Mouse (Mus musculus) limb, embryonic 11.5 days (tissue): ENCODE data around the gene Hist1h4c. TPM values are rescaled to one million over a fixed set of nuclear protein-coding genes. Genes with fewer than 3 reads are reported as not detected.
A peak's percentile ranks its signal among the peaks of the same experiment; 100 is the strongest.

Experiments used
- ATAC-seq: fragments of 200-750 bp; cut with Nextera tagmentation; 2 replicates; pipeline ENCODE4 v1.8.0; 2017; ENCODE audit warnings: low read depth; ENCODE audit not compliant: insufficient number of reproducible peaks, low FRiP score, low TSS enrichment
- DNase-seq: peaks from one replicate; pipeline ENCODE4 v3.0.0-alpha.2; 2015; ENCODE audit warnings: low spot score
- H3K27ac ChIP-seq: fragments of 300-500 bp; sonication (generic); replicated peaks from 2 replicates; pipeline ENCODE4 v1.5.1; 2014; ENCODE audit warnings: low read depth, mild to moderate bottlenecking, low read length
- H3K27me3 ChIP-seq: fragments of 300-500 bp; sonication (generic); 2 replicates; pipeline ENCODE4 v1.6.1; 2014; ENCODE audit warnings: mild to moderate bottlenecking, low read length, mixed read lengths; ENCODE audit not compliant: control insufficient read depth, insufficient read depth
- H3K36me3 ChIP-seq: fragments of 300-500 bp; sonication (generic); 2 replicates; pipeline ENCODE4 v1.6.1; 2014; ENCODE audit warnings: mild to moderate bottlenecking, low read length, moderate library complexity, mixed read lengths; ENCODE audit not compliant: control insufficient read depth, insufficient read depth
- H3K4me1 ChIP-seq: fragments of 300-500 bp; sonication (generic); 2 replicates; pipeline ENCODE4 v1.6.1; 2014; ENCODE audit warnings: low read length, mixed read lengths; ENCODE audit not compliant: control insufficient read depth, insufficient read depth
- H3K4me2 ChIP-seq: fragments of 300-500 bp; sonication (generic); 2 replicates; pipeline ENCODE4 v1.6.1; 2014; ENCODE audit warnings: low read depth, mild to moderate bottlenecking, moderate library complexity; ENCODE audit not compliant: severe bottlenecking
- H3K4me3 ChIP-seq: fragments of 300-500 bp; sonication (generic); 2 replicates; pipeline ENCODE4 v1.5.1; 2014; ENCODE audit warnings: low read depth, low read length
- H3K9ac ChIP-seq: fragments of 300-500 bp; sonication (generic); 2 replicates; pipeline ENCODE4 v1.6.1; 2014; ENCODE audit warnings: mild to moderate bottlenecking, low read length
- H3K9me3 ChIP-seq: fragments of 300-500 bp; sonication (generic); 2 replicates; pipeline ENCODE4 v1.6.1; 2016; ENCODE audit warnings: low read length; ENCODE audit not compliant: control insufficient read depth
- WGBS: fragments of 180-500 bp; shearing (Covaris S2); extraction: QIAGEN DNeasy Blood & Tissue Kit; methylation state at CpG from one replicate; pipeline ENCODE4 v1.1.7; 2014; 5-methylcytosine and 5-hydroxymethylcytosine counted together
- polyA plus RNA-seq: library from polyadenylated mRNA; unstranded; fragments of >200 nt; fragmentation: Nextera tagmentation; extraction: Ambion mirVana; gene quantifications from 2 replicates; pipeline ENCODE4 v1.2.1, GENCODE M21; 2014

Gene Hist1h4c
- polyA plus RNA-seq, 1 experiment from 2014 or later: 6.6 TPM

DNA sequence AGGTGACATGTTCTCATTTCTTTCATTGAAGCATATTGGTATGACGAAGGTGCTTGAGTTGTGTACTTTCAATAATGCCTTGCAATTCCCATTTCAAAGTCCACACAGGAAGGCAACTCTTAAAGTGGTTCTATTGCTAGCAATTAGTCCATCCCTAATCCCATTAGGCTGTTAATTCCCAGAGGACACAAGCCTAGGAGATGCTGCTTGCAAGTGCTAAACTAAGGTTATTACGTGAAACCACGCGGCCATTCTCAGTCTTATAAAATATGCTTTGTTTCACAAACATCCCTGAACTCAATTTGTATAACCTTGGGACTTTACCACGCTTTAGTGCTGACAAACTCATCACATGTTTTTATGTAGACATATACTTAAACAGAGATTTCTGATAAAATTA, 38.8 kb upstream of the Hist1h4c start:
- H3K4me1 ChIP-seq: no peaks in the 10 kb centered on the region
- DNase-seq: peak; percentile 18
- no peaks in the 10 kb centered on the region for H3K36me3 ChIP-seq
- WGBS: 81% methylated on average over 5 of the region's 5 CpGs
- no peaks in the 10 kb centered on the region for H3K9me3 ChIP-seq
- H3K4me3 ChIP-seq: no peak overlapping the region
- H3K4me2 ChIP-seq: no peak overlapping the region
- no peaks in the 10 kb centered on the region for H3K27me3 ChIP-seq
- H3K9ac ChIP-seq: no peak overlapping the region
- no peak for ATAC-seq
- H3K27ac ChIP-seq: no peak overlapping the region

DNA sequence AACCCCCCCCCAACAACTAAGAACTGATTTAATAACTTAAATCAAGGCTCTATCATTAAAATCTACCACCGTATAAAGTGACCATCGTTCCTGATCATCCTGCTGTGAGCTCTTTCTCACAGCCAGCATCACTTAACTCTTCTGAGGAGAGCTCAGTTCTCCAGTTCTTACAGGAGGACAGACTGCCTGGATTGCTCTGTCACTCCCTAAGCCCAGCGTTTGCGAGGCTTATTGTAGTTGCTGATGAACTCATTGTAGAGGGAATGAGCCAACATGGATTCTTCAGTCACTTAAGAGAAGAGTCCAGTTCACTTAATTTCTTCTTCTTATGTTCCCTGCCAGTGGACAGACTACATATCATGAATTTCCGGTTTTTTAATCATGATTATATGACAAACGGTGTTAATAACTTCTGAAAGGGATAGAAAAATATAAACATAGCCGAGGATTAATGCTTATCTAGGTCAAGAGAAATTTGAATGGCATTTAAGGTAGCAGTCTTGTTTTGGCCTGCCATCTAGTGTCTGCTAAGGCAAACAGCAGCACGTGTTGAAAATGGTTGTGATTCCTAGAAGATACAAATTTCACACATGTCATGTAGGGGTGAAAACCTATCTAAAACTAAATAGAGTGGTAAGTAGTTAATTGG, 34.0 kb upstream of the Hist1h4c start:
- Histone ChIP-seq H3K4me3 (no peak overlapping the region), H3K9me3 (no peaks in the 10 kb centered on the region), H3K27me3 (no peaks in the 10 kb centered on the region), H3K36me3 (no peaks in the 10 kb centered on the region), H3K27ac (no peak overlapping the region), H3K9ac (no peak overlapping the region), H3K4me2 (no peak overlapping the region), H3K4me1 (no peaks in the 10 kb centered on the region)
- 26% methylated on average over 8 of the region's 8 CpGs for WGBS
- DNase-seq: peak; percentile 24
- ATAC-seq: no peak

DNA sequence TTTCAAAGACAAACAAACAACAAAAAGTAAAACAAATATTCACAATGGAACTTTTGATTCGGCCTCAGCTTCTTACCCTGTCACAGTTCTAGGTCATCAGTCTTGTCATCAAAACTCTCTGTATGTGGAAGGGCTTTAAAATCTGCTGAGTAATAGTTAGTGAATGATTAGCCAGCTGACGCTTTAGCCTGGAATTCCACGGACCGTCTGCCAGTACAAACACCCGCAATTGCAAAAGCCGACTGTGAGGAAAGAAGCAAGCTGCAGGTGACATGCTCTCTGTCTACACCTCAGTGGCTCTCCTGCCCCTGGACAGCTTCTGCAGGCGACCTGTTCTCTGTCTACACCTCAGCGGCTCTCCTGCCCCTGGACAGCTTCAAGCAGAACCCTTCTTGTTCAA, 32.2 kb upstream of the Hist1h4c start:
- H3K9ac ChIP-seq: no peak overlapping the region
- no peaks in the 10 kb centered on the region for H3K36me3 ChIP-seq
- no peaks in the 10 kb centered on the region for H3K9me3 ChIP-seq
- H3K4me2 ChIP-seq: no peak overlapping the region
- 52% methylated on average over 8 of the region's 8 CpGs for WGBS
- H3K27ac ChIP-seq: no peak overlapping the region
- no peak overlapping the region for H3K4me3 ChIP-seq
- ATAC-seq (no peak), DNase-seq (peak; percentile 23)
- H3K4me1 ChIP-seq: no peaks in the 10 kb centered on the region
- H3K27me3 ChIP-seq: no peaks in the 10 kb centered on the region

DNA sequence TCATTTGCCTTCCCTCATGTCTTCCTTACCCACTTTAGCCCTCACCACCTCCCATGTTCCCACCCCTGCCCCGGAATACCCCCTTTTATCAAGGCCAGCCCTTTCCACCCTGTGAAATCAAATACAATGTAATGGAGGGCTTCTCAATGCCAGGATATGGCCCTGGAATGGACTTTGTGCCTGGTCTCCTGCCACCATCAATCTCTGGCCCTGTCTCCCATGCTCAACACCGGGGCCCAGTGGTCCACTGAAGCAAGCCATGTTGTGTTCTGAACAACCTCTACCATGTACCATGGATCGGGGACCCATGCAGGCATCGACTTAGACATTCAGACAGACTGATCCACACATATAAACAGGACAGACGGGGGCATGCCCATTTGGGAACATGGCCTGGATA, 31.5 kb upstream of the Hist1h4c start:
- no peaks in the 10 kb centered on the region for H3K9me3 ChIP-seq
- H3K27ac ChIP-seq: no peak overlapping the region
- no peaks in the 10 kb centered on the region for H3K4me1 ChIP-seq
- 89% methylated on average over 5 of the region's 5 CpGs for WGBS
- H3K27me3 ChIP-seq: no peaks in the 10 kb centered on the region
- no peak overlapping the region for H3K9ac ChIP-seq
- ATAC-seq: no peak
- H3K4me3 ChIP-seq: no peak overlapping the region
- no peak overlapping the region for H3K4me2 ChIP-seq
- peak; percentile 19 for DNase-seq
- no peaks in the 10 kb centered on the region for H3K36me3 ChIP-seq

DNA sequence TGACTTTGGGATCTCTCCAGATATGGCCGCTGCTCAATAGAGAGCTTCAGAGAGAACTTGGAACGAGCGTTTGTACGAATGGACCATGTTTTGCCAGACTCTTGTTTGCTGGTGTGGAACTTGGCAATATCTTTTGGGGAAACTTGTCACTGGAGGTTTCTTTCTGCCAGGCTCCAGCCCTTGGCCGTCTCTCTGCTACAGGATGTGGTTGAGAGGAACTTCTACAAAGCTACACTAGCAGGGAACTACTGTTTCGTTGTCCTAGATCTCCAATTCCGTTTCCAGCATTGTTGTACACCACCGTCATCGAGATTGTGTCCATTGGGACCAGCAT, 30.9 kb upstream of the Hist1h4c start:
- H3K27me3 ChIP-seq: no peaks in the 10 kb centered on the region
- H3K4me2 ChIP-seq: no peak overlapping the region
- no peaks in the 10 kb centered on the region for H3K36me3 ChIP-seq
- WGBS: 94% methylated on average over 9 of the region's 9 CpGs
- no peaks in the 10 kb centered on the region for H3K9me3 ChIP-seq
- H3K4me1 ChIP-seq: no peaks in the 10 kb centered on the region
- ATAC-seq (no peak), DNase-seq (peak; percentile 16)
- no peak overlapping the region for H3K27ac ChIP-seq
- H3K4me3 ChIP-seq: no peak overlapping the region
- H3K9ac ChIP-seq: no peak overlapping the region

DNA sequence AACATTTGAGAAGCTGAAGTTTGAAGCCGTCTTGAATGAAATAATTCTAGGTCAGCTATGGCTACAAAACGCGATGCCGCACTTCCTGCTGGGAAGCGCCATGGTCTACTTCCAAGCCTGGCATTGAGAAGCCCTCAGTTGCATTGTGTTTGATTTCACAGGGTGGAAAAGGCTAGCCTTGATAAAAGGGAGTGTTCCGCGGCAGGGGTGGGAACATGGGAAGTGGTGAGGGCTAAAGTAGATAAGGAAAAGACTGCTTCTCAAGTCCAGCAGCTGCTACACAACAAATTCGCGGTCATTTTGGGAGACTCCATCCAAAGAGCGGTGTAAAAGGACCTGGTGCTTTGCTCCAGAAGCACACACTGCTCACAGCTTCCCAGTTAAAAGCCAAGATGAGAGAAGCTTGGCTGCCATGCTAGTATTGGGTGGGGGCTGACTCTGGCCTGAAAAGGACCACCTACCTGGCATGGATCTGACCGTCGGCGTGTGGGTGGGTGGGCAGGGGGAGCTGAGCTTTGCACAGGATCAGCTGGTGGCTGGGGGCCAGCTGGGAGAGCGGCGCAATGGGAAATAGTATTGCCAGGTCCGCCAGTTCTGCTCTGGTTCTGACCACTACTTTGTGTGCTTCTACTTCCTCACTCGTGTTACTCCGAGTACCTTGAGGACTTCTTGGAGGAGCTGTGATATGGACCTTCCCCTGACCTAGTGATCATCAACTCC, 30.4 kb upstream of the Hist1h4c start:
- no peak overlapping the region for H3K9ac ChIP-seq
- DNase-seq (peak; percentile 18), ATAC-seq (no peak)
- no peak overlapping the region for H3K4me3 ChIP-seq
- no peak overlapping the region for H3K4me2 ChIP-seq
- no peaks in the 10 kb centered on the region for H3K4me1 ChIP-seq
- no peaks in the 10 kb centered on the region for H3K36me3 ChIP-seq
- H3K27me3 ChIP-seq: no peaks in the 10 kb centered on the region
- H3K27ac ChIP-seq: no peak overlapping the region
- no peaks in the 10 kb centered on the region for H3K9me3 ChIP-seq
- 91% methylated on average over 18 of the region's 18 CpGs for WGBS

DNA sequence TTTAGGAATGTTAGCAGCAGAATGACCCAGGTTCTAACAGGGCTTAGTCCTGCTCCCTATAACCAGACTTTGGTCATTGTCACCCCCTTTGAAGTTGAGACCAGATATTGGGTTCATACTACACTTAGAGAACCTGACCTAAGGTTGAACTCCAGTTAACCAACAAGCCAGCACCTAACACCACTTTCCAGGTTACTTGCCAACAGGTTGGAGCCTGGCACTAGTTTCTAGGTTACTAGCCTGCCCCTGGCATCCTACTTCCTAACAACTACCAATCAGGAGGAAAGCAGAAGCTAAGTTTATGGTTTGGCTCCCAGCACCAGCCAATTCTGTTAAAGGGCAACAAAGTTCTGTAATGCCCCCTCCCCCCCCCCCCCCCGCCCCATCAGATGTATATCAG, 27.0 kb upstream of the Hist1h4c start:
- Histone ChIP-seq H3K4me3 (no peak overlapping the region), H3K4me1 (no peaks in the 10 kb centered on the region), H3K4me2 (no peak overlapping the region), H3K27me3 (no peaks in the 10 kb centered on the region), H3K27ac (no peak overlapping the region), H3K9ac (no peak overlapping the region), H3K36me3 (no peaks in the 10 kb centered on the region), H3K9me3 (no peaks in the 10 kb centered on the region)
- DNase-seq: no peak
- ATAC-seq: no peak
- WGBS: no CpG with 5 or more reads among the region's 1 CpGs

DNA sequence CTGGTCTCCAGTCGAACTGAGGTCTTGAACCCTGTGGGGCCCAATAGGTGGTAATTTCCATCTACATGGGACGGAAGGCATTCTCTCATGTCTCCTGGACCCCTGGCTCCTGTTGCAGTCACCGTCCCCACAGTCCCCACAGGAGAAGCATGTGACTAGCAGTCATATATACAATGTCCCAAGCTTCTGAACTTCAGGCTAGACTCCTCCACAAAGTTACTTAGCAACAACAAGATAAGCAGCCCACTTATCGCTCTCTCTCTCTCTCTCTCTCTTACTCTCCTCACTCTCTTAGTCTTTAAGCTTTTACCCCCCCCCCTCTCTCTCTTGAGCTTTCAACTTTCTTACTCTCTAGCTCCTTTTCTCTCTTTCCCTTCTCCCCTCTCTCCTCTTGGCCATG, 26.0 kb upstream of the Hist1h4c start:
- Histone ChIP-seq H3K9ac (no peak overlapping the region), H3K27me3 (no peaks in the 10 kb centered on the region), H3K36me3 (no peaks in the 10 kb centered on the region), H3K9me3 (no peaks in the 10 kb centered on the region), H3K4me3 (no peak overlapping the region), H3K27ac (no peak overlapping the region), H3K4me2 (no peak overlapping the region), H3K4me1 (no peaks in the 10 kb centered on the region)
- DNase-seq: no peak
- WGBS: 93% methylated on average over 4 of the region's 4 CpGs
- no peak for ATAC-seq
